Mouse (Mus musculus): ENCODE data around the gene Ano1.

Gene Ano1

DNA sequence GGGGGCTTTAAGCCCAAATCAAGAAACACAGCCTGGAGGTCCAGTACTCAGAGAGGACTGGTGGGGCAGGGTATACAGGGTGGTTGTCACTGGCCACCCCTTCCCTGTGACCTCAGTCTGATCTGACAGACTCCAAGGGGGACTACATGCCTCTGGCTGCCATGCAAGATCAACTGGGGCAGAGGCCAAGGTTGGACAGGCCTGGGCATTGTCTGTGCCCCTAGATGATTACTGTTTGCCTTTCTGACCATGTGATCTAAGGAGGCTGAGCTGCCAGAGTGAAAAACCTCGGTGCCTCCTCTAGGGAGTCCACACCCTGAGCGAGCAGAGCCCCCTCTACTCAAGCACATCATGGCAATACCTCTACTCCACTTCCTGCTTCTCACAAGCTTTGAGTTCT, 115.8 kb downstream of the Ano1 start:
- DNase-seq (ENCODE audit: extremely low read depth, low read depth): no peak

DNA sequence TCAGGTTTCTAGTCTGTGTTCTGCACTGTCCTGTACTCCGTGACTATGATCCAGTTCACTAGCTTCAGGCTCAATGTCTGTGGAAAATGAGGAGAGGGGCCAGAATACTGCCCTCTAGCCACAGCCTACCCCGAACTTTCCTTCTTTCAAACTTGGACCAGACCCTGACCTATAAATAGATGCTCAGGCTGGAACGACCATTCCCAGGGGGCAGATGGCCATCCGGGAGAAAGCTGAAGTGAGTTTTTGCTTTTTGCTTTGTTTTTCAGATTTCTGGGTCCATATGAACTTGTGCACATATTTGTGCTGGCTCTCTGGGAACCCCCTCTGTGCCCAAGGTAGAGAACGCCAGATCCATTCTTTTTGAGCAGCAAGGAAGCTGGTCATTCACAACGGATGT, 116.9 kb downstream of the Ano1 start:
- no peak for DNase-seq (ENCODE audit: extremely low read depth, low read depth)

DNA sequence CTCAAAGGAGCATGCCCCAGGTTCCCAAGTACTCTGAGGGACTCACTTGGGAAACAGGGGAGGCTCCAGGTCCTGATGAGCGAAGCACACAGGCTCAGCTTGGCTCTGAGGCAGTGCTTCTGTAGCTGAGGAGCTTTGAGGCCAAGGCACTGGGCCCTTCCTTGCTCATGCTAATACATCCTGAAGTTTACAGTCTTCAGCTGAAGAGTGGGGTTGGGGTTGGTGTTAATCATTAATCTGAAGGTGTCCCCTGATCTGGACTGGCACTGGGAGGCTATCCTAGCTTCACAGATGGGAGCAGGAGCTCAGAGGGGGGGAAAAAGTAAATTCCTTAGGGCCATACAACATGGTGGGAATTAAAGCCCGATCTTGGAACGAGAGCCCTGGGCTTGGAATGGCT, 117.3 kb downstream of the Ano1 start:
- DNase-seq (ENCODE audit: extremely low read depth, low read depth): no peak

DNA sequence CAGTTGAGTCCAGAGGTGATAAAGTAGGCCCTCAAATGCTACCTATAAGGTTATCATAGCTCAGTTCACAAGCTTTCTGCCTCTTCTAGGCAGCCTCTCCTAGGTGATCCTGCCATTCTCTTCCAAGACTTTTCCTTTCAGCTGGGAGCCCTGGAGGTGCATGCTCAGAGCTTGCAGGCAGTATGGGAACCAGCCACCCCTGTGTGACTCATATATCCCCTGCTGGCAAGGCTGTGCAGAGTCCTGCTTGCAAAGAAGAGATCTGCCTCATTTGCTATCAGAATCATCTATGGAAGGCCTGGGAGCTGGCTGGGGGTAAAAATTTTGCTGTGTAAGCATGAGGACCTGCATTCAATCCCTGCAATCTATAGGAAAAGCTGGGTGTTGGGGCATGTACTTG, 119.5 kb downstream of the Ano1 start:
- DNase-seq (ENCODE audit: extremely low read depth, low read depth): no peak

DNA sequence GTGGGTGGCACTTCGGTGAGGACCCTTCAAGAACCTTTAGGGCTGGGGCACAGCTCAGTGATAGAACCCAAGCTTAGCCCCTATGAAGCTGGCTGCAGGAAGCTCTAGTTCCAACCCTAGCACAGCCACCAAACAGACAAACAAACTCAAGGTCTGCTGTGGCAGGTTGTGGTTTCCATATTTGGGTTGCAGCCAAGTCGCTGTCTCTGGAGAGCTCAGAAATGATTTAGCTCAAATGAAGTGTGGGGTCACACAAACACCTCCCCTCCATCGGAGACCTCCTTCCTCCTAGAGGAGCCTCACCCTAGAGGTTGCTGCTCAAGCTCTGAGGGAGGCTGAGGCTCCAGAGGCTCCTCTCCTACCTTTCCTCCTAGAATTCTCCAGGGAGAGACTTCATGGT, 121.2 kb downstream of the Ano1 start:
- DNase-seq (ENCODE audit: extremely low read depth, low read depth): no peak

DNA sequence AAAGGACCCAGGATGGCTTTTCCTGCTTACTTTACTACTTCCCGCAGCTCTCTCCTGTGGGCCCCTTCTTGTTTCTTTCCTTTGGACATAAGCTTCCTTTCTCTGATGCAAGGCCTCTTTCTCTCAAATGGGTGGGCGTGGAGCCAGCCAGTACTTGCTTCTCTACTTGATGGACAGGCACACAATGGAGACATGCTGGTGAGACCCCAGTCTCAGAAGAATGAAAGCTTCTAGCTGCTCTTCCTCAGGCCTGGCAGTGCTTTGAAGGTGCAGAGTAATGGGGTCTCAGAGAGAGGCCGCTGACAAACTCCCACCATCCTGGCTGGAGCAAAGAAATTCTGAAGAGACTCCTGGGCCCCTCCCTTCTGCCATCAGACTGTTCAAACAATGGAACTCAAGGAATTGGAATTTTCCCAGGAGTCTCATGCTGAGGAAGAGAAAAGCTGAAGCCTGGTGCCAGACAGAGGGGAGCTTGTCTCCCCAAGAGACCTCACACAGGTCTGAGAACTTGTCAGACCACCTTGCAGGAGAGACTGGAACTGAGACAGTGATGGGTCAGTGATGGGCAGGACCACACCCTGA, 123.3 kb downstream of the Ano1 start:
- DNase-seq (ENCODE audit: extremely low read depth, low read depth): no peak

DNA sequence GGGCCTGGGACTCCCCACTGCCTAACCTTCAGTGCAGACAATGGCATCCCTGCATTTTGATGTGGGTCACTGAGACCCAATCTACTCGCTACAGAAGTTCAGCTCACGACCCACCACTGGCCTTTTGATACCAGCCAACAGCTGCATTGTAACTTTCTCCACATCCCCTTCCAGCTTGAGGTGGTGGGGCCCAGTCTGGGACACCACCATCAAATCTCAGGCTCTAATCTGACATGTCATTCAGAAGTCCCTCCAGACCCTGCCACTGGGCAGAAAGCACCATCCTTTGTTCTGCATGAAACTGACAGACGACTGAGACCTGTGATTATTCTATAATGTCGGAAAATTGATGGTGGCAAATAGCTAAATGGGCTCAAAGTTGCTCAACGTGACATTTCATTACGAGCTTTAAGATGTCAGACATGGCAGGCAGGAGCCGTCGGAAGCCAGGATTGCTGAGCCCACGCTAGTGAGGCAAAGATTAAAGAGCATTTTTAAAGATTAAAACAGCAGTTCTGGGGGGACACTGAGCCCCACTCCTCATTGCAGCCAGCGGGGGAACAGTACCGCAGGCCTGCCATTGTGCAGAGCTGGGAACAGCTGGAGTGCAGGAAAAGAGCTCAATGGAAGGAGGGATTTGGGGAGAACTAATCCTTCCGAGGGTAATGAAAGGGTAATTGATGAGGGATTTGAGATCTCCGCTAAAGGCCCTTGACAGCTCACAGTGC, 124.0 kb downstream of the Ano1 start:
- no peak for DNase-seq (ENCODE audit: extremely low read depth, low read depth)

DNA sequence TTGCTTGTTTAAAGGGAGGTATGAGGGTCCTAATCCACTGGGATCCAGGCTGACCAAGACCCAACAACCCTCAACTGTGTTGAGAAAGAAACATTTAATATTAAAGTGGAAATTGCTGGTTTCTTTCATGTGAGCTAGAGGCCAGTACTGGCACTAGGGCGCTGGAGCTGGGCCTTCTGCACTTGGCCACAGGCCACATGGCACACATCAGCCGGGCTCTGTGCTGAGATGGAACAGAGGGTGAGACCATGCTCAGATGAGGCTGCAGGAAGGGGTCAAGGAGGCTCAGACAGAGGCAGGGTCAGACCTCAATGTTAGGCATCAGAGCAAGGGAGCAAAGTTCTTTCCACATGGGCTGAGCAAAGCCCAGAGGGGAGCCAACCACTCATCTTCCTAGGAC, 125.7 kb downstream of the Ano1 start:
- no peak for DNase-seq (ENCODE audit: extremely low read depth, low read depth)

DNA sequence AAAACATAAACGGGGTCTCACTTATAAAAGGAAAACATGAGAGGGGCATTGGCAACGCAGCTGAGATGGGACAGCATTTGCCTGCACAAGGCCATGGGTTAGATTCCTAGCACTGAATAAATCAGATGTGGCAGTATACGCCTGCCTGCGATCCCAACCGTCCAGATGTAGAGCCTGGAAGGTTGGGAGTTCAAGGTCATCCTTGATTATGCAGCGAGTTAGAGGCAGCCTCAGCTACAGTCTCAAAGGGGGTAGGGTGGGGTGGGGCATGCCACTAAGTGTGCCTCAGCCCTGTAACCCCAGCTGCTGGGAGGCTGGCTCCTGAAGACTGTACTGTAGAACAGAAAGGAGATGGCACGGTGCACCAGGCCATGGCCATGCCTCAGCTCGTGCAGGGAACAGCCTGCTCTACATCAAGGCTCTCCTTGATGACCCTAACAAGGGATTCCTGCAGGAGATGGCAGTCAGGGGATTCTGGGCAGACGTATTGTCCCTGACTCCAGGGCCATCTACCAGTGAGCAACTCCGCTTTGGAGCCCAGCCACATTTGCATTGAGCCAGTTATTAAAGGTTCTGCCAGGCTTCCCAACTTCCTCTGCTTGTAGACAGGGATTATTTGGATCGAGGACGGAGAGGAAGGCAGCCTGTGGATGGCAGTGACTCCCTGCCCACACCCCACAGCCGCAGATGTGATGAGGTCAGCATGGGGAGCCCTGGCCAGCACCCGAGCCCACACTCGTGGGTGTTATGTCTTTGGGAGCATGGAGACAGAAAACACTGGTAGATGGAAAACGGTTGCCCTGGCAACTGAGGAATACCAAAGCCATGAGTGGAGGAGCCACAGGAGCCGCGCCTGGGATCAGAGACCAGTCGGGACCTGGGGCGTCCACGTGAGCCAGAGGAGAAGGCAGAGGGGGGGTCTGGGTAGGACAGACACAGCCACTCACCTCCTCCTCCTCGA, 130.8 kb downstream of the Ano1 start:
- no peak for DNase-seq (ENCODE audit: extremely low read depth, low read depth)

DNA sequence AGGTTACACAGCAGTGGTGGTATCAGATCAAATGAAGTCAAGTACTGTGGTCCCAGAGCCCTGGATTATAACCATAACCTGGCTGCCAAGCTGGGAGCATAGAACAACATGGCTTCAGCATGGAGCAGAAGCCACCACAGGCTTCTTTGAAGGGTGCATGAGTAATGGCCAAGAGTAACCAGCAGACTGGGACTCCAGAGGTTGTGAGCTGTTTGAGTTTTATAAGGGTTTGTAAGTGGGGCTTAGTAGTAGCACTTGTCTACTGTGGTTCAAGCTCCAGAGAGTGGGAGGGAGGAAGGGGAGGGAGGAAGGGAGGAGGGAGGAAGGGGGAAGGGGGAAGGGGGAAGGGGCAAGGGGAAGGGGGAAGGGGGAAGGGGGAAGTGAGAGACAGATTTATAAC, 131.5 kb downstream of the Ano1 start:
- no peak for DNase-seq (ENCODE audit: extremely low read depth, low read depth)

DNA sequence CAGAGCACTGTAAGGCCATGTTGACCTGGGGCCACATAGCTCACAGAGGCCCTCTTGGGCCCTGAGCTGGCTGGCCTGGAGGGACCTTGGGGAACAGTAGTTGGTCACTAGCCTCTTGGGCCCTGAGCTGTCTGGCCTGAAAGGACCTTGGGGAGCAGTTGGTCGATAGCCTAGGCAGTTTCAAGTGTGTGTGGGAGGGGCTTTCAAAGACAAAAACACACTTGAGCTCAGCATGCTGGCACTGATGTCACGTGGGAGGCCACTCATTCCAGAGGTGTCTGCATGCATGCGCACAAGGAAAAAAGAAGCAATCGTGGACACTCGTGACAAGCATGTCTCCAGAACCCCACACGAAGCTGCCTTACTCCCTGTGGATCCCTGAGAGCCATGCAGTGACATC, 136.4 kb downstream of the Ano1 start:
- no peak for DNase-seq (ENCODE audit: extremely low read depth, low read depth)

DNA sequence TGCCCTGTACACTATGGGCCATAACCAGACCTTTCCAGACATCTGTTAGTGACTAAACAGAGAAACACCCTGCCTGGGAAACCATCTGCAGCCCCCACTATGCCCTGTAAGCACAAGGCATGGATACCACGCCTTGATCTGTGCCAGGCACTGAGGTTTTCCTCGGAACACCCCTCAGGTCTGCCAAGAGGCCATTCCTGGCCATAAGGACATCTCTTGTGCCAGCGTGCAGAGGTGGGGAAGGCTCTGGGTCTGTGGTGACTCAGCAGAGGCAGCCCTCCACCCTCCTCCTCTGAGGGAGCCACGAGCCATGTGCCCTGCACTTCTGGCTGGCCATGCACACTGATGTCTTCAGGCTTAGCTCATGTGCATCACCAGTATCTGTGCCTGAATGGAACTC, 138.9 kb downstream of the Ano1 start:
- no peak for DNase-seq (ENCODE audit: extremely low read depth, low read depth)

DNA sequence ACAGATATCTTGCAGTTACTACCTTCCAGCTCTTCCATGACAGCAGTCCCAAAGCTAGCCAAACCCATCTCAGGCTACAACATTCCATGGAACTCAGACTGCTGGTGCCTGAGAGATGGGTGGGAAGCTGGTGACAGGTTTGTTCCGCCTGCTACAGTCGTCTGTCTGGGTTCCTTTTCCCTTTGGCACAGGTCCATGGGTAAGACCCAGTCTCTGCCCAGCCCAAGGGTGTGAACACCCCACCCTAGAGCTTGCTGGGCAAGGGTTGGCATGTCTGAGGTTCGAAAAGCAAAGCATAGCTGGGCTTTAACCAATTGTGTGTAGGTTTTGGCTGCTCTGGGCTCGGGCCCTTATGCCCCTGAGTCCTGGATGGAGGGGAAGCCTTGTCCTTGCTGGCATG, 139.4 kb downstream of the Ano1 start:
- DNase-seq (ENCODE audit: extremely low read depth, low read depth): no peak

DNA sequence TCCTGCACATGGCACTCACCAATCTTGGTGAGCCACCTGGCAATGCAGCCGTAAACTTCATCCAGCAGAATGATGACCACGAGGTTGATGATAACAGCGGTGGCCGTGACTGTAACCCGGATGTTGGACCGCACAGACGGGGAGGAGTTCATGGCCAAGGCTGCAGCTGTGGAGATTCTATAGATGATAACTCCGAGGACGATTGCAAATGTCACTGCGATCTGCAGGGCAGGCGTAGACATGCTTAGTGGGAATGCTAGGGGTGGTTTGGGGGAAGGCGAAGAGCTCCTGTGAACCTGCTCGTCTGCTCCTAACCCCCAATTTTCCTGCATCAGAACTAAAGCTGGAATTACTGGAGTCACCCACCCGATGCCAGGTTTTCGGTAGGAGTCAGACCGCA, 140.2 kb downstream of the Ano1 start:
- DNase-seq (ENCODE audit: extremely low read depth, low read depth): no peak

DNA sequence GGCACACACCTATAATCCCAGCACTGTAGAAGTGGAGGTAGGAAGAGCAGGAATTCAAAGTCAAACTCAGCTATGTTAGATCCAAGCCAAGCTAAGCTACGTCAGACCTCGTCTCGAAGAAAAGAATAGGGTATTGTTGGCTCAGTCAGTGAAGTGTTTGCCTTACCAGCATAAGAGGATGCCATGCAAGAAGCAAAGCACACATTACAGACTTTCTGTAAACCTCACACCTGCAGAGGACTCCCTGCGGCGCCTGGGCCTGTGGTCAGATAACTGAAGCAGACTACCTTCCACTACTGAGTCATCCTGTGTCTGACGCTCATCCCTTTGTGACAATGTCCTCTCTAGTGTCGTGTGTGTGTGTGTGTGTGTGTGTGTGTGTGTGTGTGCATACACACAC, 142.2 kb downstream of the Ano1 start:
- DNase-seq (ENCODE audit: extremely low read depth, low read depth): no peak

DNA sequence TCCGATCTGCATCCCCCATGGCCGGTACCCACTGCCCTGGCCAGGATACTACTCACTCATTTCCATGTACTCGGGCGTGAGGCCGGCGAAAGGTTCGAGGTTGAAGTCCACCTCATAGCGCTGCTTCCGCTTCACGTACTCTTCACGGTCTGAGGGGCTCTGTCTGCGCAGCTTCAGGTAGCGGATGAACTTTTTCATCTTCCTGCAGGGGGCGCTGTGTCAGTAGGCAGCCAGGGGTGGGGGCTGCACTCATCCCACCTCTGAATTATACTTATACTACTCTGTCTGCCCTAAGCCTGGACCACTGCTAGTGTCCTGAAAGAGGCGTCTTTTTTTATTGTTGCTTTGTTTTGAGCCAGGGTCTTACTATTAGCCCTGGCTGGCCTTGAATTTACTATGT, 143.9 kb downstream of the Ano1 start:
- no peak for DNase-seq (ENCODE audit: extremely low read depth, low read depth)

DNA sequence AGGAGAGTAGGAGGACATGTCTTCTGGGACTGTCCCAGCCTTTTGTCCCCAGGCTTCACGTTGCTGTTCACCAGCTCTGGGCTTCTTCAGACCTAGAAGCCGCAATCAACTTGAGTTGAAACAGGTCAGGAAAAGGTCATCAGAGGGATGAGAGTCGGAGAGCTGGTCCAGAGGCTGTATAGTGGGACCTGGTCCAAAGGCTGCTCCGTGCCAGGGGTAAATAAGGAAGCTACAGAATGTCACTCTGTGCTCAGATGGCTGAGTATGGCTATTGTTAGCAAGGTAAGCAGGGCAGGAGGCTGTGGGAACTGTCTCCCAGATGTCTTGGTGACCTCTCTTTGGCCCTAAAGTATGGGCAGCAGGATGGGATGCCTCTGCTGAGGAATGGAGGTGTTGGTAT, 147.0 kb downstream of the Ano1 start:
- DNase-seq (ENCODE audit: extremely low read depth, low read depth): no peak

DNA sequence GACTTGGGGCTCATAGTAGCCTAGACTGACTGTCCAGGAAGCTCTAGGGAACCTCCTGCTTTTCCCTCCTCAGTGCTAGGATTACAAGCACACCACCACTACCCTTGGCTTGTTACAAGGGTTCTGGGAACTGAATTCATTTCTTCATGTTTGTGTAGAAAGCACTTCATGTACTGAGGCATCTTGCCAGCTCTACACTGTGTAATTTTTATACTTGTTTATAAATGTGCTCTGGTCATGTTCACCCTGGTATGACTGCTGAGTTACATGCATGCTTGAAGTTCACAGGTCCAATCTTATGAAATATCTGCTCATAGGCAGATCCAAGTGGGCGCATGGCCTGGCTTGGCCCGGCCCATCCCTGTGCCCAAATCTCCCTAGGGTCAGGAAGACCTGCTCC, 147.5 kb downstream of the Ano1 start:
- no peak for DNase-seq (ENCODE audit: extremely low read depth, low read depth)

DNA sequence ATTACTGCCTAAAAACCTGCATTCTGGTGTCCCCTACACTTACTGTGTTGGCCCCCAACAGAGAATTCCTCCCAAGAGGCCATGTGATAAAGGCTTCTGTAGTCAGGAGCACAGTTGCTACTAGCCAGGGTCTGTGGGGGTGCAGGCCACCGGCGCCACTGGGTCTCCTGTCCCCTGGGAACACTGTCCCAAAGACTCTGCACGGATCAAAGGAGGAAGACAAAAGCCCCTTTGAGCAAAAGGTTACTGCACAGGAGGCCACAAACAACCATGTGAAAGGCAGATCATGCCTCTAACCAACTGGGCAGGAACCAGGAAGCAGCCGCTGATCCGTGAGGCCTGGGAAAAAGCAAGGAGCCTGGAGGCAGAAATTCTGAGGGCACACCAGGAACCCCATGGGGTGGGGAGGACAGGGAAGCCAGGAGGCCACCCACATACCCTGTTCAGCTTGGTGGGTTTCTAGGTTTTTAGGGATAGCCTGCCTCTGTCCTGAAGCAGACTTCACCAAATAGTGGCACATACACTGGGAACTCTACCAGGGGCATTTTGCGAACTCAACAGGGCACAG, 151.4 kb downstream of the Ano1 start:
- DNase-seq (ENCODE audit: extremely low read depth, low read depth): no peak

DNA sequence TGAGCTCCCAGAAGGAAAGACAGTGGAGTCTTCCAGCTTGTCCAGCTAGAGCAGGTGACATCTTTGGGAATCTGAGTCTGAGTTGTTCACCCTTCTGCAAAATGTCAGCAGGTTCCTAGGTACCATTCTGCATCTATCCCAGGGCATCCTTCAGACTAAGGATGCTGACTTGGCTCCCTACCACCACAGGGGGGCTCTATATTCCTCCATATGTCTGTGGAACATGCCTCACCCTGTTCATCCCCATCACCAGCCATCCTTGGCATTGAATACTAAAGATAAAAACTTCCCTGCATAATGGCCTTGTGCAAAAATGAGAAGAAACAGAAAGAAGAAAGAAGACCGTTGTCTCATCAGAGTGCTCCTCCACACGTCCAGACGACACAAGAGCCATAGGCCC, 162.3 kb downstream of the Ano1 start:
- DNase-seq (ENCODE audit: extremely low read depth, low read depth): no peak

DNA sequence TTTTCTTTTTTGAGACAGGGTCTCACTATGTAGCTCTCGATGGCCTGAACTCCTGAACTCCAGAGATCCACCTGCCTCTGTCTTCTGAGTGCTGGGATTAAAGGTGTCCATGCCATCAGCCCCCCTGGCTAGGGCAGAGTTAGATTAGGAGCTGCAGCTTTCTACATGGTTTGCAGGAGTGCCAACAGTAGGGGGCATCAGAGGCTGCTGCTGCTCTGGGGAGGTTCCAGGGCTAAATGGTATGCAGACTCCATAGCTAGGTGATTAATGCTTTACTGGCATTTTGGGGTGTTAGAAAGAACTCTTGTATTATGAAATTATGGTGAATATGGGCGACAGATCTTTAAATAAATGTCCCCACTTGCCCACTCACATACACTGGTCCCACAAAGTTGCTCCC, 164.5 kb downstream of the Ano1 start:
- no peak for DNase-seq (ENCODE audit: extremely low read depth, low read depth)

DNA sequence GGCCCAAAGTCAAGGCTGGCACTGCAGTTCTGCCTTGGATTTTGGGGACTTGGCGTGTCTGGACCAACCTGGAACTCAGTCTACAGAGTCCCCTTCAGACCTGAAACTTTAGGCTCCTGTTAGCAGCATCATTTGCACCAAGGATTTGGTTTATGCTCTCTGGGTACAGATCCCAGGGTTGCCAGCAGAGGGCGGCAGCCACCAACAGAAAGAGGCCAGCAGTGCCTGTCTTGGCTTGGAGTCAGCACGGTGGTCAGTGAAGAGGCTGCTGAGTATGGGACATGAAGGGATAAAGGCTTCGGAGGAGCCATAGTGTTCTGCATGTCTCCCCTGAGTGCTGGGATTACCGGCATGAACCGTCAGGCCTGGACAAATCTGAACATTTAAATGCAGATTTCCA, 166.1 kb downstream of the Ano1 start:
- DNase-seq (ENCODE audit: extremely low read depth, low read depth): no peak

All from MEL-GATA-1-ER (cell line).